Mouse (Mus musculus): ENCODE data around the gene Anapc2.

Anapc2 gene

GRCm38 (mm10) chr2:25267746-25268309 is 4.5 kb upstream of the Anapc2 start:
- DNase-seq (ENCODE audit: low spot score), result no peak

GRCm38 (mm10) chr2:25272515-25272914 is 237 bp downstream of the Anapc2 start:
- no peak for DNase-seq (ENCODE audit: low spot score)

- DNase-seq (ENCODE audit: low spot score), result no peak
These were observed 732 bp downstream of the Anapc2 start for GRCm38 (mm10) chr2:25273010-25273409.

DNA sequence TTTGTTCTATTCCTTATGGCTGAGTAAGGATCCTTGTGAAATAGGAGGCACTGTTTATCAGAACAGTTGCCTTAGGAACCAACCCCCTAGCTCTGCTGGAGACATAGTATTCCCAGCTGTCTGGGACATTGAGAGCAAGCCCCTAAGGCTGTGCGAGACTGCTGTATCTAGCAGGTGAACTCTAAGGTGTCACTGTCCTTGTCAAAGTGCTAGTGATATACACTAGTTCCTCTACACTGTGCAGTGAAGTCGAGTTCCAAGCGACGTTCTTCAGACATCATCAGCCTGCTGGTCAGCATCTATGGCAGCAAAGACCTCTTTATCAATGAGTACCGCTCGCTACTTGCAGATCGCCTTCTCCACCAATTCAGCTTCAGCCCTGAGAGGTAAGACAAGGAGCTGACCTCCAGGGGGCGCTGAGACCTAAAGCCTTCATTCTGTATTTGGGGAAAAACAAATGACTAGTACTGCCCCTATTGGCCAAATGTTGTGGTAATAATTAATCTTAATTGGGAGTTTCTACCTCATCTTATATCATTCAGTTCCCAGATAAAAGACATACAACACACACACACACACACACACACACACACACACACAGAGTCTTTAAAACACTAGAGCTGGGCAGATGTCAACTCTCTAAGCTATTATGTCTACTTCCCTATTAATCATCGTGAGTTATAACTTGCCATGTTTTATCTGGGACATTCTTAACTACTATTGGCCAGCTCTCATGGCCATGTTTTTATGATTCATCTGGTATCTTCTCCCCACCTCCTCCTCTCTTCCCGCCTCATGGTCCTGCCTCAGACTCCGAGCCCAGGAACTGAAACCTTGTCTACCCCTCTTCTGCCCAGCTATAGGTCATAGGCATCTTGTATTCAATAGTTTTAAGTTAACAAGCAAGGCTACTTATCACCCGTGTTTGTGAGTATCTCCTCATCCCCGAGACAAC is 6.9 kb downstream of the Anapc2 start:
- DNase-seq (ENCODE audit: low spot score), result no peak

DNA sequence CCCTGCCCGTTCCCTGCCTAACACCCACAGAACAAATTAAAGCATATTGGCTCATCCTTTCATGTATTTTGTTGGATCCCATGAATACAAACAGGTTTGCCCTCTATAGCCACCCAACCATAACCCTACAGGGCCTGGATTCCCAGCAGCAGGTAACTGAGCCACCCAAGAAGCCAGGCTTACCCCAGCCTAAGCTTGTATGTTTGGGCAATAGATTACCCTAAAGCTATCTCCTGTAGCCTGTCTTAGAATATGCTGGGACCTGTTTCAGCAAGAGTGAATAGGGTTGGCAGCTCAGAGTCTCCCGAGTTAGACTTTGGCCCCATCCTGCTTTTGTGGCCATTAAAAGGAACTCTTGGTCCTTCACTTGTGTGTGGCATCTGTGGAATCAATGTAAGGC is 13.3 kb downstream of the Anapc2 start:
- DNase-seq (ENCODE audit: low spot score), result no peak

DNA sequence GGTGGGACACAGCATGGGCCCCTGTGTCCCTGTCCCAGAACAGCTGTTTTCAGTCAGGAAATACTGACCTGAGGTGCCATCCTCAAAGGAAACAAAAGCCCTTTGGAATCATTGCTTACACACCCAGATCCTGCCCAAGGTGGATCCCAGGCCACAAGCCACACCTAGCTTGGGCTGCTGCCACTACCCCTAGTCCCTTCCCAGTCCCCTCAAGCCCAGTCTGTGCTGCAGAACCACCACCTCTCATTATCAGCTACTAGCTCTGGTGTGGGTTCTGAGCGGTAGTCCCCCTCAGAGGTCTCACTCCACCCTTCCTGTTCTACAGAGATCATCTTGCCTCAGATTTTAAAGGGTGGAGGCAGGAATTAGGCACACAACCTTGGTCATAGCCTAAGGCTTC is 14.0 kb downstream of the Anapc2 start:
- DNase-seq (ENCODE audit: low spot score), result no peak

GRCm38 (mm10) chr2:25286837-25287636 is 14.8 kb downstream of the Anapc2 start:
- DNase-seq (ENCODE audit: low spot score), result no peak

GRCm38 (mm10) chr2:25287927-25288649 is 15.8 kb downstream of the Anapc2 start, which contains the start of gene Tmem210:
Gene Tmem210, plus strand, starts transcription at chr2:25288145.
- no peak for DNase-seq (ENCODE audit: low spot score)

DNA sequence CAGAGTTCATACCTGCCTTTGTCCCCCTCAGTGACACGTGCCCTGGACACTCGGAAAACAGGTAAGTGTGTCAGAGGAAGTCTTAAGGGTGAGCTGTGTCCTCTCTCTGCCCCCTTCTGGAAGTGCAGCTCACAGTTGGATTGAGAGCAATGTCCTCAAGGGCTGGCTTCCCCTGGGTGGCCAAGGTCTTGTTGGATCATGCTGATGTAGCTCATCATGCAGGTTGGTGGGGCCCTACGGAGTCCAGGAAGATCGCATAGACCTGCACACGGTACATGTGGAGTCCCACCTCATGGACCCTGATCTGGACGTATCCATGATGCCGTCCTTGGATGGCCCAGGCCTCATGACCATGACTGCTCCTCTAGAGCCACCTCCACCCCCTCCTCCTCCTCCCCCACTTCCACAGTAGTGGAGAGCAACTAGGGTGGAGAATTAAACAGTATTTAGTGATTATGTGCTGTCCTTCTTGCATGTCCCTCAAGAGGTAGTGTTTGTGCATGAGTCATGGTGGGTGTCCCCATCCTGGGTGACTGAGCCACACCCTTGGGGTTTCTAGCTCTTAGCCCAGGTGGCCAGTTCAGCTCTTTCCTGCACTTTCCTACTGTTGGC is 16.6 kb downstream of the Anapc2 start:
- DNase-seq (ENCODE audit: low spot score), result no peak

DNA sequence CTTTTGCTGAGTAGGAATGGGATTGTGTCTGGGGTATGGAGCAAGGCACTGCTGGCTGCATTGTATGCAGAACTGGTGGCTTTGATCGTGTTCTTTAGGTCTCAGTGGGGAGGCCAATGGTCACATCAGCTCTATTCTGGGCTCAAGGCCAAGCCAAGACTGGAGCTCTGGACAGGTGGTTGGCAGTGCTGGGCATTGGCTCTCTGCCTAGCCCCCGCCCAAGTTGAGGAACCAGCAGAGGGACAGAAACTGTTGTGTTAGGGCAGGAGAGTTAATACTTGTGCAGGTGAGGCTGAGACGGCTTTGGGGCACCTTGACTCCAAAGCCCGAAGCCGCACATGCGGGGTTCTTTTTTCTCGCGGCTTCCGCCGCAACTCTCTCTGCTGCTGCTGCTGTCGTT is 17.4 kb downstream of the Anapc2 start, which contains the start of gene Lrrc26:
Gene Lrrc26 (plus strand): TSS at position 265 of the 400 bp plus-strand sequence.
- DNase-seq (ENCODE audit: low spot score), result no peak

GRCm38 (mm10) chr2:25290101-25290815 is 18.0 kb downstream of the Anapc2 start:
- no peak for DNase-seq (ENCODE audit: low spot score)

GRCm38 (mm10) chr2:25290816-25291130 is 18.5 kb downstream of the Anapc2 start:
- no peak for DNase-seq (ENCODE audit: low spot score)

DNA sequence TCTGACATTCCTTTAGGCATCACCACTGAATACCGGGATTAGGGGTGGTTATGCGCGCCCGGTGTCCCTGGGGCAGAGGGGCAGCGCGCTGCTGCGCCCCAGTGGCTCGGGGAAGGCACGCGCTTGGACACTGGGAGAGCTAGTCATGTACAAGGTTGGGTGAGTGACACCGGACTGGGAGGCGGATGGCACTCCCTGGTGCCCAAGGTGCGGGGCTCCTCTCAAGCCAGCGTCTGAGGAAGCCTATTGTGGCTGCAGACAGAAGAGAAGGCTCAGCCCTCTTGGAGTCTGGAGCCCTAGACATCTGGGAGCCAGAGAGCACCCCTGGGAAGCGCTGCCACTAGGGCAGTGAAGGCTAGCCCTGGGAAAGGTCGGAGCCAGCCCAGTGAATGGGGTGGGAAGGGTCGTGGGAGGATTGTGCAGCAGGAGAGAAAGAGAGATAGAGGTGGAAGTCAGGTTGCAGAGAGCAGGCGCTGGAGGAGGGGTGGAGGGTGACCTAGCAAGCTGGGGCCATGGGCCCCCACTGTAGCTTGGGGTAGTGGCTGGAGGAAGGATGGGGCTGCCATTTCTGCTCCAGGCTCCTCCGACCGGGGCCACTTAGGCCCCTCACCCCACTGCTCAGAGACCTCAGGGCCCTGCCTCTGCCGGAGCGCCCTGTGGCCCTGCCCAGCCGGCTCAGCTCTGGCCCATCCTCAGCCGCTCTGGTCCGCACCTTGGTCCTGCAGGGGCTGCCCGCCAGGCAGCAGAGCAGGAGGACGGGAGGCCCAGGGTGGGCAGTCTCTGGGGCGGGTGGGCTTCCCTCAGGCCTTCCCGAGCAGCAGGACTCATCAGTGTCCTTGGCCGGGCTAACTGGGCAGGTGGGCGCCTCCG is 19.1 kb downstream of the Anapc2 start:
- no peak for DNase-seq (ENCODE audit: low spot score)

DNA sequence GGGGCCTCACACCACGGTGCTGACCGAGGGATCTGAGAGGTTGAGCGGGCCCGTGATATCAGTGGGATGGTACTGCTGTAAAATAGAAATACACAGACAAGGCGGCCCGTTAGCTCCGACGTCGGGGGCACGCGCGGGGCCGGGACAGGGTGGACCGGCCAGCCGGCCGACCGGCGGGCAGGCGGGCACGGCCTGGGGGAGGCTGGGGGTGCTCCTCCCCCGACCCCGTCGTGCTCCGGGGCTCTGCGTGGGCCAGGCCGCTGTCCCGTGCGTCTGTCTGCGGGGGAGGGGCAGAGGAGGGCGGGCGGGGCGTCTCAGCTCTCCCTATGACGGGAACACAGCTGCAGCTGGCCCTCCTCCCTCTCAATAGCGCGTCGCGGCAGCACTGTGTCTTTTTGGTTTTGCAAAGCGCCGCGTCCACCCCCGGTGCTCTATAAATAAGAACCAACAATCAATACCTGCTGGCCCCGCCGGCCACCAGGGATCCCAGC is 19.8 kb downstream of the Anapc2 start:
- no peak for DNase-seq (ENCODE audit: low spot score)

GRCm38 (mm10) chr2:25292856-25293255 is 20.6 kb downstream of the Anapc2 start:
- no peak for DNase-seq (ENCODE audit: low spot score)

- DNase-seq (ENCODE audit: low spot score), result no peak
These were observed 21.4 kb downstream of the Anapc2 start for GRCm38 (mm10) chr2:25293706-25294105.

DNA sequence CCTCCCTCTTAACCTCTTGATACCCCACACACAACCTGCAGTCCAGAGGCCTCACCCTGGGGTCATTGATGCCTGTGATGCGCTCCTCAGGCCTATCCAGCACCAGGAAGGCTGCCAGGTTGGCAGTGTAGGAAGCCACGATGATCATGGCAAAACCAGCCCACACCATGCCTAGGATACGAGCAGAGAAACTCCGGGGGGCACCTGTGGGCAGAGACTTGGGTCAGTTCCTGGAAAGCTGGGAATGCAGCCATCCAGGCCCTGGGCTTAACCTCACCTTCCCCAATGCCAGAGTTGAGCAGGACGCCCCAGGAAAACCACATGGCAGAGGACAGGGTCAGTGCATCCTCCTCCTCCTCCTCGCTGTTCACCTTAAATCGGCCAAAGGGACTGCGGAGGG is 24.8 kb downstream of the Anapc2 start:
- DNase-seq (ENCODE audit: low spot score), result no peak

DNA sequence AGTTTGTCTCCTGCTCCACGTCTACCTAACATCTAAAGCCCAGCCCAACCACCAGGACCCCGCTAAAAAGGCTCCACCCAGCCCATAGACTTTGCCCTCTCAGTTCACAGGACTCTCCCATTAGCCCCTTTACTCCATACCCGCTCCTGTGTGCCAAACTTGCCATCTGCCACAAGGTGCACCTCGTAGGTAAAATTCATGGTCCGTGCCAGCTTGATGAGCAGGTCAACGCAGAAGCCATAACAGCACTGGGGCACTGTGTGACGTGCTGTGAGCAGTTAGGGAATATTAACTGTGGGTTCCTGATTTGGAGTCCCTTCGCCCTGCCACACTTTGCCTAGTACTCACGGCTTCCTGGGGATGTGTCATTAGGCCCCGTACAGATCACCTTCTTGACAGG is 25.8 kb downstream of the Anapc2 start:
- DNase-seq (ENCODE audit: low spot score), result no peak

- no peak for DNase-seq (ENCODE audit: low spot score)
These were observed 31.2 kb downstream of the Anapc2 start for GRCm38 (mm10) chr2:25303452-25303851.
